Mouse (Mus musculus) myocyte (in vitro differentiated cells): ENCODE measurements around the gene Cib4.

Source experiments
- E2F4 ChIP-seq: IDR thresholded peaks from one replicate; pipeline ENCODE4 v1.6.1; 2011; ENCODE audit warnings: mild to moderate bottlenecking, control low read depth, moderate library complexity; ENCODE audit not compliant: insufficient read depth
- MAX ChIP-seq: IDR thresholded peaks from one replicate; pipeline ENCODE4 v1.6.1; 2011; ENCODE audit warnings: low read depth, mild to moderate bottlenecking, control low read depth
- MYOD1 ChIP-seq, 3 experiments: IDR thresholded peaks; one replicate each; pipeline ENCODE4 v1.6.1; 2011; ENCODE audit warnings: control low read depth in 2 of 3, low read depth in 2 of 3, mild to moderate bottlenecking in 2 of 3, moderate library complexity in 1 of 3; ENCODE audit not compliant: insufficient read length in 2 of 3, control insufficient read depth in 1 of 3
- POLR2A ChIP-seq: IDR thresholded peaks from one replicate; pipeline ENCODE4 v1.6.1; 2011; ENCODE audit warnings: low read depth, mild to moderate bottlenecking, control low read depth, moderate library complexity; ENCODE audit not compliant: insufficient read length
- POLR2AphosphoS2 ChIP-seq: IDR thresholded peaks from one replicate; pipeline ENCODE4 v1.6.1; 2011; ENCODE audit warnings: low read depth, control low read depth; ENCODE audit not compliant: insufficient read length
- SRF ChIP-seq: IDR thresholded peaks from one replicate; pipeline ENCODE4 v1.6.1; 2011; ENCODE audit warnings: low read depth; ENCODE audit not compliant: control insufficient read depth, insufficient read length
- TCF12 ChIP-seq: IDR thresholded peaks from one replicate; pipeline ENCODE4 v1.6.1; 2011; ENCODE audit warnings: mild to moderate bottlenecking, control low read depth; ENCODE audit not compliant: poor library complexity, insufficient read depth, severe bottlenecking
- TCF3 ChIP-seq: IDR thresholded peaks from one replicate; pipeline ENCODE4 v1.6.1; 2011; ENCODE audit warnings: low read depth, control low read depth; ENCODE audit not compliant: insufficient read length
- USF1 ChIP-seq: IDR thresholded peaks from one replicate; pipeline ENCODE4 v1.6.1; 2011; ENCODE audit warnings: low read depth, mild to moderate bottlenecking, control low read depth, moderate library complexity

GRCm38 (mm10) chr5:30589069-30589468, 43.4 kb upstream of the Cib4 start:
- TF ChIP-seq E2F4 (no peak), MAX (no peak), SRF (no peak), POLR2A (no peak), POLR2AphosphoS2 (no peak), USF1 (no peak), TCF12 (no peak), MYOD1 (IDR thresholded peaks at IDR 0.05; ENCODE audit: control insufficient read depth in 1 of 3, insufficient read length in 2 of 3, low read depth in 2 of 3) (no peak), TCF3 (no peak)
